Mouse (Mus musculus): ENCODE measurements around the gene Mansc4.

Mansc4 gene

GRCm38 (mm10) chr6:147091136-147092120 is 4.6 kb upstream of the Mansc4 start, which contains the start of gene Klhl42:
Gene Klhl42, plus strand, starts transcription at chr6:147091379.
- peak; percentile 22; the same call in 1 of the 2 replicates for TF ChIP-seq GATA4 (IDR thresholded peaks at IDR 0.05; ENCODE audit: insufficient replicate concordance, low read length)

GRCm38 (mm10) chr6:147090191-147090590 is 3.4 kb upstream of the Mansc4 start:
- TF ChIP-seq GATA4 (IDR thresholded peaks at IDR 0.05; ENCODE audit: insufficient replicate concordance, low read length) = no peak

GRCm38 (mm10) chr6:147088517-147088916 is 1.7 kb upstream of the Mansc4 start:
- TF ChIP-seq GATA4 (IDR thresholded peaks at IDR 0.05; ENCODE audit: insufficient replicate concordance, low read length) = no peak

DNA sequence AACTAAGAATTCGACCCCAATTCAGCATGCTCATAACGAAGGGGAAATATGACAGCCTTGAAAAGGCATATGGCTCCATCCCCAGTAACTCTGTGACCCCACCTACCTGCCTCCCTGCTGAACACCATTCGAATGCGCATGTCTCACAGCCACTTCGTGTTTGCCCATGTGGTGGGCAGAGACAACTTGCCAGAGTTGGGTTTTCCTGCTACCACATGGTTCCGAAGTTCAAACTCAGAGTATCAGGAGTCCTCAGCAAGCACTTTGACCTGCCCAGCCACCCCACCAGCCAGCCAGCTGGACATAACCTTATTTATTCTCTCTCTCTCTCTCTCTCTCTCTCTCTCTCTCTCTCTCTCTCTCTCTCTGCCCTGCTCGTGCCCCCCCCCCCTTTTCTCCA is 904 bp upstream of the Mansc4 start:
- TF ChIP-seq GATA4 (IDR thresholded peaks at IDR 0.05; ENCODE audit: insufficient replicate concordance, low read length) = no peak

- no peak for TF ChIP-seq GATA4 (IDR thresholded peaks at IDR 0.05; ENCODE audit: insufficient replicate concordance, low read length)
Measured at GRCm38 (mm10) chr6:147085398-147086040, 1.3 kb downstream of the Mansc4 start.

GRCm38 (mm10) chr6:147079919-147080318 is 6.9 kb downstream of the Mansc4 start:
- TF ChIP-seq GATA4 (IDR thresholded peaks at IDR 0.05; ENCODE audit: insufficient replicate concordance, low read length) = no peak

DNA sequence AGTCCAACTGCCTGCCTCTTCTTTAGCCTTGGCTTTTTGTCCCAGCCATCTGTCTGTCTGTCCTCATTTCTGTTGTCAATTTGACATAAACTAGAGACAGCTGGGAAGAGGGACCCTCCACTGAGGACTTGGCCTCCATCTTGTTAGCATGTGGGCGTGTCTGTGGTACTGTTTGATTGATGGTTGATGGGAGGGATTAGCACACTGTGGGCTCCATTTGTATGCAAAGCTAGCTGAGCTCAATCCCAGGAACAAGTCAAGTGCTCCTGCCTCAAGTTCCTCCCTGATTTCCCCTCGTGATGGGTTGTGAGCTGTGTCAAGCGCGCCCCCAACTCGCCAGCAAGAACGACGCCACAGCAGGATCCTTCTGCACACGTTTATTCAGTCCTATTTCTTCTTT is 10.0 kb downstream of the Mansc4 start:
- TF ChIP-seq GATA4 (IDR thresholded peaks at IDR 0.05; ENCODE audit: insufficient replicate concordance, low read length) = no peak

- TF ChIP-seq GATA4 (IDR thresholded peaks at IDR 0.05; ENCODE audit: insufficient replicate concordance, low read length) = no peak
Measured at GRCm38 (mm10) chr6:147075808-147076387, 10.9 kb downstream of the Mansc4 start.

- no peak for TF ChIP-seq GATA4 (IDR thresholded peaks at IDR 0.05; ENCODE audit: insufficient replicate concordance, low read length)
Measured at GRCm38 (mm10) chr6:147064944-147065261, 21.9 kb downstream of the Mansc4 start.

- TF ChIP-seq GATA4 (IDR thresholded peaks at IDR 0.05; ENCODE audit: insufficient replicate concordance, low read length) = no peak
Measured at GRCm38 (mm10) chr6:147064226-147064943, 22.4 kb downstream of the Mansc4 start.

GRCm38 (mm10) chr6:147062694-147063093 is 24.1 kb downstream of the Mansc4 start:
- TF ChIP-seq GATA4 (IDR thresholded peaks at IDR 0.05; ENCODE audit: insufficient replicate concordance, low read length) = no peak

DNA sequence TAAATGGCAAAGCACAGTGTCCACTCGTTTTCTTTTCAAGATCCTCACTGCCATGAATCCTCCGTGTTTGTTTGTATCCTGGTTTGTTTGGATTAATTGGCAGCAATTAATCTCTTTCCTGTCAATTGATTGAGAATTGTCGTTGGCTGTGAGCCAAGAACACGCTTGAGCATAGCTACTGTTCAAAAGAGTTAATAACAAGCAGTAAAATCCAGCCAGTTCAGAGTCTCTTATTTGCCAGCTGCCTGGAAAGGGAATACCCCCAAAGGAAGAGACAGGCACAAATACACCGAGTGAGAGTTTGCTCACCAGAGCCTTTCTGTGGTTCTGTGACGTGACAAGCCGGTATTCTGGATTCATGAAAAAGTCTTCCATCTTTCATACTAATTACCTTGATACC is 24.8 kb downstream of the Mansc4 start:
- no peak for TF ChIP-seq GATA4 (IDR thresholded peaks at IDR 0.05; ENCODE audit: insufficient replicate concordance, low read length)

DNA sequence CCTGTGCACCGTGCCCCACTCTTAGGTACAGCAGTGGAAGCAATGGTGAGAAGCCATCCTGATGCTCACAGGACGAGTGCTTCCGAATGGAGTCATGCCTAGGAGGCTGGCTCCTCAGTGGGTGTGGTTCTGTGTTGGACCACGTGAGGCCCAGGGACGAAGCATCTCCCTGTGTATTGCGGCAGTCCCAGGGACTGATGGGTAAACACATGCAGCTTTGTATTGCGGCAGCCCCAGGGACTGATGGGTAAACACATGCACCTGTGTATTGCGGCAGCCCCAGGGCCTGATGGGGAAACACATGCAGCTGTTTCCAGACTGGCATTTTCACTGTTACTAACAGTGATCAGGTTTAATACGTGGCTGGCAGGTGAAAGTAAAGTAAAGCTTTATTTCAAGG is 25.2 kb downstream of the Mansc4 start:
- no peak for TF ChIP-seq GATA4 (IDR thresholded peaks at IDR 0.05; ENCODE audit: insufficient replicate concordance, low read length)

GRCm38 (mm10) chr6:147059326-147059725 is 27.5 kb downstream of the Mansc4 start:
- TF ChIP-seq GATA4 (IDR thresholded peaks at IDR 0.05; ENCODE audit: insufficient replicate concordance, low read length) = no peak

DNA sequence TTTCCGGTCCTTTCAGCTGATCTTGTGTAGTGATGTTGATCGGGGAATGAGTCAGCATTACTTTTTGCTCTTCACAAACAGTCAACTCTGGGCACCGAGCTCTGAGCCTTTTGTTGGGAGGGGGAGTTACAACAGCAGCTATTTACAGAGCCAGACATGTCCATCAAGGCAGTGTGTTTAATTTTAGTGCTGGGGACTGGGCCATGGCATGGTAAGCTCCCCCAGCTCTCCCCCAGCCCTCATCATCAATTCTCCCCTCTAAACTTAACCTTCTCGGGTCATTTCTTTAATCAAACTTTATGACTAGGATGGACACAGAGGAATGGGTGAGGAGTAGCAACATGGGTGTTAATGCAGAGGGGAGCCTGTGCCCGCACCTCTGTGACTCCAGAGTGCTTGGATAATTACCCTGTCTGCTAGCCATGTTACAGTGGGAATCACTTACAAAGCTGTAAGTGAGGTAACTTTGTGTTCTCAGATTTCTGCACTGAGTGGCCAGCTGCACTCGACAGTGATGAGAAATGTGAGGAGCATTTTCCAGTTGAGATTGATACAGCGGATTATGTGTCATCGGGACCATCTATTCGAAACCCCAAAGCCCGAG is 31.4 kb downstream of the Mansc4 start:
- no peak for TF ChIP-seq GATA4 (IDR thresholded peaks at IDR 0.05; ENCODE audit: insufficient replicate concordance, low read length)
